Mouse (Mus musculus) kidney, embryonic 14.5 days (tissue): ENCODE measurements around the gene Hvcn1. TPM values are rescaled to one million over a fixed set of nuclear protein-coding genes. Genes with fewer than 3 reads are reported as not detected.

Source experiments
- ATAC-seq: fragments of 200-750 bp; cut with Nextera tagmentation; 2 replicates; pipeline ENCODE4 v1.8.0; 2017; ENCODE audit warnings: moderate number of reproducible peaks, mild to moderate bottlenecking, moderate TSS enrichment, moderate library complexity; ENCODE audit not compliant: low FRiP score, low TSS enrichment
- H3K27ac ChIP-seq: fragments of 300-500 bp; sonication (generic); 2 replicates; pipeline ENCODE4 v1.5.1; 2014; ENCODE audit warnings: low read depth, mild to moderate bottlenecking, low read length, moderate library complexity, mixed read lengths
- H3K27me3 ChIP-seq: fragments of 300-500 bp; sonication (generic); 2 replicates; pipeline ENCODE4 v1.6.1; 2014; ENCODE audit warnings: mild to moderate bottlenecking, low read length; ENCODE audit not compliant: control insufficient read depth, insufficient read depth
- H3K36me3 ChIP-seq: fragments of 300-500 bp; sonication (generic); 2 replicates; pipeline ENCODE4 v1.6.1; 2014; ENCODE audit warnings: low read length, mixed read lengths; ENCODE audit not compliant: control insufficient read depth, insufficient read depth
- H3K4me1 ChIP-seq: fragments of 300-500 bp; sonication (generic); 2 replicates; pipeline ENCODE4 v1.6.1; 2014; ENCODE audit warnings: low read length, mixed read lengths; ENCODE audit not compliant: control insufficient read depth, insufficient read depth
- H3K4me2 ChIP-seq: fragments of 300-500 bp; sonication (generic); replicated peaks from 2 replicates; pipeline ENCODE4 v1.6.1; 2014; ENCODE audit warnings: low read depth, mild to moderate bottlenecking, low read length
- H3K4me3 ChIP-seq: fragments of 300-500 bp; sonication (generic); 2 replicates; pipeline ENCODE4 v1.5.1; 2014; ENCODE audit warnings: mild to moderate bottlenecking, low read length
- H3K9ac ChIP-seq: fragments of 300-500 bp; sonication (generic); 2 replicates; pipeline ENCODE4 v1.6.1; 2014; ENCODE audit warnings: low read depth, mild to moderate bottlenecking, low read length, moderate library complexity
- H3K9me3 ChIP-seq: fragments of 300-500 bp; sonication (generic); 2 replicates; pipeline ENCODE4 v1.6.1; 2016; ENCODE audit warnings: low read length; ENCODE audit not compliant: control insufficient read depth
- WGBS: fragments of 180-500 bp; shearing (Covaris S2); extraction: QIAGEN DNeasy Blood & Tissue Kit; methylation state at CpG from one replicate; pipeline ENCODE4 v1.1.7; 2014; 5-methylcytosine and 5-hydroxymethylcytosine counted together
- polyA plus RNA-seq: library from polyadenylated mRNA; unstranded; fragments of >200 nt; fragmentation: Nextera tagmentation; extraction: Ambion mirVana; gene quantifications from 2 replicates; pipeline ENCODE4 v1.2.1, GENCODE M21; 2014

Gene Hvcn1
- polyA plus RNA-seq, 1 experiment from 2014 or later: 12.7 TPM

DNA sequence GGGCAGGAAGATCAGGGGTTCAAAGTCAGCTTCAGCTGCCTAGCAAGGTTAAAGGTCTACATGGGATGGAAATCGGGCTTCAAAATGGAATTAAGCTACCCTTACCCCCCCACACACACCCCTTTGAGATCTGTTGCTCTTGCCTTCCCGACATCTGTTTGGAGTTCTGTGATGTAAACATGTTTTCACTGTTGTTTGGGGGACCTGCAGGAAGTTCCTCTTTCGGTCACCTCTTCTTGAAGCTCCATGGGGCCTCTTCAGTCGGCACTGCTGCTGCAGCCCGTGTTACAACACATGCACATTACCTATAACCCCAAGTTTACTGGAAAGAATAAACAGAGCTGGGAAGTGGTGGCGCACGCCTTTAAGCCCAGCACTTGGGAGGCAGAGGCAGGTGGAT is 60.5 kb downstream of the Hvcn1 start:
- H3K4me1 ChIP-seq: peaks cover 7% of the 10 kb centered on the region; the same call in 1 of the 2 replicates
- H3K27me3 ChIP-seq: no peaks in the 10 kb centered on the region
- H3K4me3 ChIP-seq: no peak overlapping the region
- WGBS: 82% methylated on average over 7 of the region's 7 CpGs
- H3K9me3 ChIP-seq: no peaks in the 10 kb centered on the region
- no peak for ATAC-seq
- H3K9ac ChIP-seq: no peak overlapping the region
- no peak overlapping the region for H3K4me2 ChIP-seq
- H3K36me3 ChIP-seq: no peaks in the 10 kb centered on the region
- no peak overlapping the region for H3K27ac ChIP-seq

DNA sequence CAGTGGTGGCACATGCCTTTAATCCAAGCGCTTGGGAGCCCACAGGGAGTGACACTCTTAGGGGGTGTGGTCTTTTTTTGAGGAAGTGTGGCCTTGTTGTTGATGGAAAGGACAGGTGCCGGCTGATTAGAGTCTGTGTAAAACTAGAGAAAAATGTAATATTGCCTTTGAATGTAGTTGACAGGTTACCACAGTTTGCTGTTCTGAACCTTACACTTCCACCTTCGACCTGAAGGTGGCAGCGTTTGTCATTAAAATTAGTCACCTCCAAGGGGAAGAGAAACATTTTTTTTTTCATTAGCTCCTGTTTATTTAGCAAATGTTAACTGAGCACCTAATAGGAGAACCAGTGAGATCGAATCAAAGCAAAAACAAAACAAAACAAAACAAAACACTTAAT is 61.3 kb downstream of the Hvcn1 start:
- peaks cover 7% of the 10 kb centered on the region; the same call in 1 of the 2 replicates for H3K4me1 ChIP-seq
- H3K9ac ChIP-seq: no peak overlapping the region
- 27% methylated on average over 5 of the region's 5 CpGs for WGBS
- H3K36me3 ChIP-seq: no peaks in the 10 kb centered on the region
- no peak overlapping the region for H3K27ac ChIP-seq
- H3K27me3 ChIP-seq: no peaks in the 10 kb centered on the region
- no peaks in the 10 kb centered on the region for H3K9me3 ChIP-seq
- H3K4me3 ChIP-seq: no peak overlapping the region
- no peak for ATAC-seq
- no peak overlapping the region for H3K4me2 ChIP-seq

- WGBS: 69% methylated on average over 12 of the region's 12 CpGs
- Histone ChIP-seq H3K36me3 (no peaks in the 10 kb centered on the region), H3K4me3 (no peak overlapping the region), H3K4me2 (no peak overlapping the region), H3K4me1 (no peaks in the 10 kb centered on the region), H3K27ac (no peak overlapping the region), H3K9ac (no peak overlapping the region), H3K9me3 (no peaks in the 10 kb centered on the region), H3K27me3 (no peaks in the 10 kb centered on the region)
- no peak for ATAC-seq
Observed at GRCm38 (mm10) chr5:122268858-122269604, 62.4 kb downstream of the Hvcn1 start.

DNA sequence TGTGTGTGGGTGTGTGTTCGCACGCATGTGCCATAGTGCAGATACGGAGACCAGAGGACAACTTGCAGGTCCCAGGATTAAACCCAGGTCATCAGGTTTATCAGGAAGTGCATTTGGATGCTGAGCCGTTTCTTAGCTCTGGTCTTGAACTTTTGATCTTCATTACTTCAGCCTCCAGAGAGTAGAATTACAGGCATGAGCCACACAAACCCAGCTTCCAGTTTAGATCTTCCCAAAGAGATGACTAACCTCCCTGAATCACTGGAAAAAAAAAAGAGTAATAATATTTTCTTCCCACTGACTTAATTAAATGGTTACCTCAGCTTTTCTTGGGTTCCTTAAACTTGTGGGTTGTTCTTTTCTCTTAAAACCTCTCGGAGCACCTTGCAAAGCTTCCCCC is 66.2 kb downstream of the Hvcn1 start:
- WGBS: 79% methylated on average over 5 of the region's 5 CpGs
- Histone ChIP-seq H3K36me3 (no peaks in the 10 kb centered on the region), H3K27ac (no peak overlapping the region), H3K27me3 (no peaks in the 10 kb centered on the region), H3K9me3 (no peaks in the 10 kb centered on the region), H3K4me3 (no peak overlapping the region), H3K4me1 (no peaks in the 10 kb centered on the region), H3K4me2 (no peak overlapping the region), H3K9ac (no peak overlapping the region)
- no peak for ATAC-seq

GRCm38 (mm10) chr5:122274785-122275184 is 68.2 kb downstream of the Hvcn1 start:
- Histone ChIP-seq H3K9ac (no peak overlapping the region), H3K36me3 (no peaks in the 10 kb centered on the region), H3K27ac (no peak overlapping the region), H3K9me3 (no peaks in the 10 kb centered on the region), H3K4me1 (no peaks in the 10 kb centered on the region), H3K4me3 (no peak overlapping the region), H3K4me2 (no peak overlapping the region), H3K27me3 (no peaks in the 10 kb centered on the region)
- ATAC-seq: no peak
- 46% methylated on average over 5 of the region's 5 CpGs for WGBS

- WGBS: 64% methylated on average over 7 of the region's 7 CpGs
- Histone ChIP-seq H3K4me3 (no peak overlapping the region), H3K27me3 (no peaks in the 10 kb centered on the region), H3K4me1 (no peaks in the 10 kb centered on the region), H3K9ac (no peak overlapping the region), H3K4me2 (no peak overlapping the region), H3K27ac (no peak overlapping the region), H3K36me3 (no peaks in the 10 kb centered on the region), H3K9me3 (no peaks in the 10 kb centered on the region)
- no peak for ATAC-seq
Observed at GRCm38 (mm10) chr5:122278946-122279345, 72.3 kb downstream of the Hvcn1 start.

- Histone ChIP-seq H3K4me2 (no peak overlapping the region), H3K9ac (no peak overlapping the region)
Observed at GRCm38 (mm10) chr5:122279799-122280421, 73.3 kb downstream of the Hvcn1 start.

GRCm38 (mm10) chr5:122280422-122280826 is 73.8 kb downstream of the Hvcn1 start:
- Histone ChIP-seq H3K9ac (no peak overlapping the region), H3K4me3 (no peak overlapping the region)
- ATAC-seq: no peak

More at GRCm38 (mm10) chr5:122279799-122280421, 73.3 kb downstream of the Hvcn1 start:
- no peaks in the 10 kb centered on the region for H3K4me1 ChIP-seq
- no peak overlapping the region for H3K4me3 ChIP-seq
- no peaks in the 10 kb centered on the region for H3K27me3 ChIP-seq
- no peak for ATAC-seq
- H3K36me3 ChIP-seq: no peaks in the 10 kb centered on the region
- H3K9me3 ChIP-seq: no peaks in the 10 kb centered on the region
- WGBS: 83% methylated on average over 12 of the region's 12 CpGs
- no peak overlapping the region for H3K27ac ChIP-seq

DNA sequence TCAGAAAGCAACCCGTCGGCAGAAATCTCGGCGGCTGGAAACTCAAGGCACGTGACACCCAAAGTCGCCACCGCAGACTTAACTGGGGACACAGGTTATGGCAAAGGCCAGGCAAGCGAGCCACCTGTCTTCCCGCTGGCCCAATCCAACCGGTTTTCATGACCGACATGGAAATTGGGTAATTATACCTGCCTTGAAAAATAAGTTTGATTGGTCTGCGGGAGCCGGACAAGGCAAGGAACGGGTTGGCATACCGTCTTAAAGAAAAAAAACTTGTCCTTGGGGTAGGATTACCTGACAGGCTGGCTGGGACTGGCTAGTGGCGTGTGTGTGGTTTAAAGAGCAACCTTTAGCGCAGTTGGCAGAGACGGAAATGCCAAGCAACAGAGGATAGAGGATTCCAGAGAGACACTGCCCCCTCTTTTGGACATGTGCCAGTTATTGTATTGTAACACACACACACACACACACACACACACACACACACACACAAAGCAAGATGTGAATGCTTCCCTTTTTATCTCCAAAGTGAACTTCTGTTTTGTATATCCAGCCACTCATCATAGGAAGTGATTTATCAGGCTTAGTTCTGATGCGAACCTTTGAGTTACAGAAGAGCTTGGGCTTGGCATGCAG is 74.3 kb downstream of the Hvcn1 start:
- Histone ChIP-seq H3K27ac (no peak overlapping the region), H3K9ac (no peak overlapping the region), H3K4me3 (no peak overlapping the region), H3K4me2 (peak overlapping the region; percentile 21; the same call in 1 of the 2 replicates), H3K36me3 (no peaks in the 10 kb centered on the region), H3K4me1 (peaks cover 9% of the 10 kb centered on the region; the same call in 1 of the 2 replicates), H3K27me3 (no peaks in the 10 kb centered on the region), H3K9me3 (no peaks in the 10 kb centered on the region)
- WGBS: 31% methylated on average over 19 of the region's 19 CpGs
- no peak for ATAC-seq

More at GRCm38 (mm10) chr5:122280422-122280826, 73.8 kb downstream of the Hvcn1 start:
- peak overlapping the region; percentile 21; the same call in 1 of the 2 replicates for H3K4me2 ChIP-seq
- H3K27me3 ChIP-seq: no peaks in the 10 kb centered on the region
- H3K36me3 ChIP-seq: no peaks in the 10 kb centered on the region
- 40% methylated on average over 6 of the region's 6 CpGs for WGBS
- peaks cover 4% of the 10 kb centered on the region; the same call in 1 of the 2 replicates for H3K4me1 ChIP-seq
- no peak overlapping the region for H3K27ac ChIP-seq
- no peaks in the 10 kb centered on the region for H3K9me3 ChIP-seq
